Mouse (Mus musculus) lung, postnatal 0 days (tissue): ENCODE data around the gene Osbpl11. TPM values are rescaled to one million over a fixed set of nuclear protein-coding genes. Genes with fewer than 3 reads are reported as not detected.

Source experiments
- ATAC-seq: fragments of 200-750 bp; cut with Nextera tagmentation; 2 replicates; pipeline ENCODE4 v1.8.0; 2017; ENCODE audit warnings: moderate library complexity
- DNase-seq: peaks from one replicate; pipeline ENCODE4 v3.0.0-alpha.2; 2016; ENCODE audit warnings: low spot score
- H3K27ac ChIP-seq: fragments of 300-500 bp; sonication (generic); 2 replicates; pipeline ENCODE4 v1.5.1; 2014; ENCODE audit warnings: antibody characterized with exemption, mild to moderate bottlenecking, low read length, mixed read lengths
- H3K27me3 ChIP-seq: fragments of 300-500 bp; sonication (generic); replicated peaks from 2 replicates; pipeline ENCODE4 v1.6.1; 2014; ENCODE audit warnings: low read length, mixed read lengths; ENCODE audit not compliant: insufficient read depth
- H3K36me3 ChIP-seq: fragments of 300-500 bp; sonication (generic); 2 replicates; pipeline ENCODE4 v1.6.1; 2014; ENCODE audit warnings: low read length, mixed read lengths; ENCODE audit not compliant: insufficient read depth
- H3K4me1 ChIP-seq: fragments of 300-500 bp; sonication (generic); 2 replicates; pipeline ENCODE4 v1.6.1; 2014; ENCODE audit warnings: antibody characterized with exemption, low read depth, low read length, mixed read lengths; ENCODE audit not compliant: insufficient read depth
- H3K4me2 ChIP-seq: fragments of 300-500 bp; sonication (generic); replicated peaks from 2 replicates; pipeline ENCODE4 v1.6.1; 2014; ENCODE audit warnings: low read depth, mild to moderate bottlenecking, low read length, moderate library complexity, mixed read lengths
- H3K4me3 ChIP-seq: fragments of 300-500 bp; sonication (generic); 2 replicates; pipeline ENCODE4 v1.5.1; 2014; ENCODE audit warnings: low read depth, low read length
- H3K9ac ChIP-seq: fragments of 300-500 bp; sonication (generic); replicated peaks from 2 replicates; pipeline ENCODE4 v1.6.1; 2014; ENCODE audit warnings: low read depth, mild to moderate bottlenecking
- H3K9me3 ChIP-seq: fragments of 300-500 bp; sonication (generic); 2 replicates; pipeline ENCODE4 v1.6.1; 2016; ENCODE audit warnings: low read length, mixed read lengths
- CTCF ChIP-seq: IDR thresholded peaks from 2 replicates; pipeline ENCODE4 v1.5.1; 2016; ENCODE audit warnings: antibody characterized with exemption, mild to moderate bottlenecking
- EP300 ChIP-seq: IDR thresholded peaks from 2 replicates; pipeline ENCODE4 v1.6.1; 2016; ENCODE audit warnings: antibody characterized with exemption, mild to moderate bottlenecking, control low read depth
- WGBS: fragments of 180-500 bp; shearing (Covaris S2); extraction: QIAGEN DNeasy Blood & Tissue Kit; methylation state at CpG from one replicate; pipeline ENCODE4 v1.1.7; 2014; 5-methylcytosine and 5-hydroxymethylcytosine counted together
- polyA plus RNA-seq: library from polyadenylated mRNA; unstranded; fragments of >200 nt; fragmentation: Nextera tagmentation; extraction: Ambion mirVana; gene quantifications from 2 replicates; pipeline ENCODE4 v1.2.1, GENCODE M21; 2015

The Osbpl11 gene
- polyA plus RNA-seq, 1 experiment from 2014 or later = 13.6 TPM

- H3K9me3 ChIP-seq = no peaks in the 10 kb centered on the region
- H3K27ac ChIP-seq = no peak overlapping the region
- H3K27me3 ChIP-seq = no peaks in the 10 kb centered on the region
- H3K4me1 ChIP-seq = no peaks in the 10 kb centered on the region
- ATAC-seq (no peak), DNase-seq (no peak)
- no peak for TF ChIP-seq CTCF
- no peak for TF ChIP-seq EP300
- no peak overlapping the region for H3K9ac ChIP-seq
- no peak overlapping the region for H3K4me2 ChIP-seq
- peaks cover 6% of the 10 kb centered on the region; the same call in 1 of the 2 replicates for H3K36me3 ChIP-seq
- 84% methylated on average over 4 of the region's 4 CpGs for WGBS
- H3K4me3 ChIP-seq = no peak overlapping the region
These were observed 87.0 kb downstream of the Osbpl11 start for GRCm38 (mm10) chr16:33271824-33272223.

DNA sequence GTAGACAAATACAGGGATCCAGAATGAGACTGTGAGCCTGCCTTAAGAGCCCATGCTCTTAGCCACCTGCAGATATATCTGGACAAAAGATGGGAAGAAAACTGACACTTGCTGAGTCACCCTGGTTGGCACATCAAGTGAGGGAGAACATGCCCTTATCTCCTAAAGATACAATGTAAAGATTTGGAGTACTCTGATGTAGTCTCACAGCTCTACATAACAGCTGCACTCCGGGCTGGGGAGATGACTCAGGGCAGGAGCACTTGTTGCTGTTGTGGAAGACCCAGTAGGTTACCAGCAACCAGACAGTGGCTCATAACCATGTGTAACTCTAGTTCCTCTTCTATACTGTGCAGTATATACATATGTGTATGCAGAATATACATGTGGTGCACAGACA, 98.2 kb downstream of the Osbpl11 start:
- WGBS = 52% methylated on average over 1 of the region's 1 CpGs
- no peaks in the 10 kb centered on the region for H3K9me3 ChIP-seq
- no peak for ATAC-seq
- H3K27me3 ChIP-seq = no peaks in the 10 kb centered on the region
- no peaks in the 10 kb centered on the region for H3K4me1 ChIP-seq
- no peak for TF ChIP-seq EP300
- no peak for TF ChIP-seq CTCF
- no peak overlapping the region for H3K27ac ChIP-seq
- H3K4me2 ChIP-seq = no peak overlapping the region
- no peak for DNase-seq
- H3K9ac ChIP-seq = no peak overlapping the region
- peaks cover 34% of the 10 kb centered on the region for H3K36me3 ChIP-seq
- H3K4me3 ChIP-seq = no peak overlapping the region

GRCm38 (mm10) chr16:33288536-33288935, 103.7 kb downstream of the Osbpl11 start:
- H3K9ac ChIP-seq = no peak overlapping the region
- TF ChIP-seq CTCF (no peak), EP300 (no peak)

GRCm38 (mm10) chr16:33289981-33290380, 105.1 kb downstream of the Osbpl11 start:
- H3K27ac ChIP-seq = no peak overlapping the region
- no peaks in the 10 kb centered on the region for H3K27me3 ChIP-seq
- peaks cover 79% of the 10 kb centered on the region for H3K36me3 ChIP-seq
- TF ChIP-seq EP300 = no peak
- no peak overlapping the region for H3K9ac ChIP-seq
- 75% methylated on average over 7 of the region's 7 CpGs for WGBS
- no peak overlapping the region for H3K4me2 ChIP-seq
- H3K4me1 ChIP-seq = no peaks in the 10 kb centered on the region
- ATAC-seq = no peak
- no peak for DNase-seq
- no peaks in the 10 kb centered on the region for H3K9me3 ChIP-seq
- no peak overlapping the region for H3K4me3 ChIP-seq

More at GRCm38 (mm10) chr16:33288536-33288935, 103.7 kb downstream of the Osbpl11 start:
- 91% methylated on average over 8 of the region's 9 CpGs for WGBS
- Histone ChIP-seq H3K4me2 (no peak overlapping the region), H3K4me3 (no peak overlapping the region), H3K27me3 (no peaks in the 10 kb centered on the region), H3K36me3 (peaks cover 70% of the 10 kb centered on the region), H3K9me3 (no peaks in the 10 kb centered on the region), H3K4me1 (no peaks in the 10 kb centered on the region), H3K27ac (no peak overlapping the region)
- DNase-seq (no peak), ATAC-seq (no peak)

DNA sequence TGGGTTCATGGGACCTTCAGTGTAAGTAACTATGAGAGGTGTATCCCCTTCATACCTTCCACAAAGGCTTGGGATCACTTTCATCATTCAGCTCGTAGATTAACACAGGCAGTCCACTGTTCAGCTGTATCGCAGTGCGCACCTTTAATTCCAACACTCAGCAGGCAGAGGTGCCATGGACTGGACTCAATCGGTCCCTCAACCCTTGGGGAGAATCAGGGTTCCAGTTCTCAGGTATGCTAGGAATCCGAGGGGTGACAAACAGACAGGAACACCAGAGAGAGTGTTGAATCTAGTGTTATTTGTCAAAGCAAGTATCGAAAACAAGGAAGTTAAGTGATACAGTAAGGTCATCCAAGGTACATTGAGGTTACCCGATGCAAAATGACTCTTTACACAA, 107.4 kb downstream of the Osbpl11 start:
- peaks cover 74% of the 10 kb centered on the region for H3K36me3 ChIP-seq
- H3K27ac ChIP-seq = no peak overlapping the region
- WGBS = 98% methylated on average over 7 of the region's 7 CpGs
- DNase-seq (no peak), ATAC-seq (no peak)
- no peak overlapping the region for H3K4me3 ChIP-seq
- no peak overlapping the region for H3K9ac ChIP-seq
- no peaks in the 10 kb centered on the region for H3K4me1 ChIP-seq
- no peaks in the 10 kb centered on the region for H3K9me3 ChIP-seq
- H3K4me2 ChIP-seq = no peak overlapping the region
- no peaks in the 10 kb centered on the region for H3K27me3 ChIP-seq
- TF ChIP-seq CTCF (no peak), EP300 (no peak)

Other genes starting within 250 kb of the Osbpl11 start
- gene Iqcg, start 128.9 kb upstream of the Osbpl11 start, polyA plus RNA-seq = 6.0 and 7.6 TPM in 2 replicates
- gene Rpl35a, start 128.6 kb upstream of the Osbpl11 start, polyA plus RNA-seq = 641 and 670 TPM in 2 replicates
- 1.1 TPM in 2 replicates for gene Lmln, start 122.5 kb upstream of the Osbpl11 start, polyA plus RNA-seq
- 121 and 135 TPM in 2 replicates for gene Snx4, start 66.4 kb downstream of the Osbpl11 start, polyA plus RNA-seq
- 30.3 and 35.9 TPM in 2 replicates for gene Zfp148, start 195.8 kb downstream of the Osbpl11 start, polyA plus RNA-seq